Mouse (Mus musculus): ENCODE results near the gene Tbccd1. TPM values are rescaled to one million over a fixed set of nuclear protein-coding genes. Genes with fewer than 3 reads are reported as not detected.
A peak's percentile ranks its signal among the peaks of the same experiment; 100 is the strongest.

Tbccd1 gene
- 13.9 and 16.2 TPM in 2 replicates for polyA plus RNA-seq (2012; rRNA removed)

DNA sequence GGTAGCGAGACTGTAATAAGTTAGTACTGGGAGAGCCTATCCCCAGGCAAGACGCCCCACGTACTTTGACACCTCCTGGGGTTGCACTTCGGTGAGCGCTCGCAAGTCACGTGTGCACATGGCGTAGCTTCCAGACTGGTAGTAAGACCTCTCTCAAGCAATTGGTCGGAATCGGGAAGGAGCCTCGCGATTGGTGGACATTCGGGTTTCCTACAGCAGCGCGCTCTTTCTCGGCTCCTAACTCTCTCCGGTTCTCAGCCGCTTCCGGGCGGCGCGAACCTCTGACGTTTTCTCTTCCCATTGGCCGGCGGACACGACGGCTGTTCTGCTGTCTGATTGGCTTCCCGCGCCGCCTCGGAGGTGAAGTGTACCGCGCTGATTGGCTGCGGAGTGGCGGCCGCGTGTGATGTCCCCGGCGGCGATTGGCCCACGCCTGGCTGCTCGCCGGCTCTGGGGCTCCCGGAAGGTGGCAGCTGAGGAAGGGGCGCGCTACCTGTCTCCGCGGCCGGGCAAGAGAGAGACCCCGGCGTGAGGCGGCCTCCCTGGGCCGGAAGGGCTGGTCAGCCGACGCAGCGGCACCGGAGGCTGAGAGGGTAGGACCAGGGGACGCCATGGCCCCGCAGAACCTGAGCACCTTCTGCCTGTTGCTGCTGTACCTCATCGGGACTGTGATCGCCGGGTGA is at the start of gene Tbccd1, which contains the start of gene Dnajb11:
Gene Tbccd1 (minus strand): TSS at position 239 of the 683 bp plus-strand sequence.
Gene Dnajb11 (plus strand): TSS at position 415 of the 683 bp plus-strand sequence.
- WGBS = under 1% methylated on average over 62 of the region's 62 CpGs
- DNase-seq (ENCODE audit: low read depth, low spot score) = peak; percentile 100

DNA sequence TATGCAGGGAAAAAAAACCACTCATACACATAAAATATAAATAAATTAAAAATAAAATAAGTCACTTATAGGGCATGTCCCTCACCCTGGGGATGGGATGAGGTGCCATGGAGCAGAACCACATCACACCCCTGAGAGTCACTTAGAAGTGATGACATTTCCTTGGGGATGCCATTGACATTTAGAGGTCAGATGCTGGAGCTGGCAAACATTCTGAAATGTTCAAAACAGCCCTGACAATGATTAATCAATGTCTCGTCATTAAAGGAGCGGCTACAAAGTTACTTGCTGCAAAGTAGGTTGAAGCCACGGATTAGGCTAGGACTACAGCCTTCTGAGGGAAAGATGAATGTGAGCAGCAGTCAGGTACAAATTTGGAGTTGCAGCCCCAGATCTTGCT is 43.9 kb upstream of the Tbccd1 start:
- DNase-seq (ENCODE audit: low read depth, low spot score) = no peak
- 70% methylated on average over 3 of the region's 3 CpGs for WGBS

DNA sequence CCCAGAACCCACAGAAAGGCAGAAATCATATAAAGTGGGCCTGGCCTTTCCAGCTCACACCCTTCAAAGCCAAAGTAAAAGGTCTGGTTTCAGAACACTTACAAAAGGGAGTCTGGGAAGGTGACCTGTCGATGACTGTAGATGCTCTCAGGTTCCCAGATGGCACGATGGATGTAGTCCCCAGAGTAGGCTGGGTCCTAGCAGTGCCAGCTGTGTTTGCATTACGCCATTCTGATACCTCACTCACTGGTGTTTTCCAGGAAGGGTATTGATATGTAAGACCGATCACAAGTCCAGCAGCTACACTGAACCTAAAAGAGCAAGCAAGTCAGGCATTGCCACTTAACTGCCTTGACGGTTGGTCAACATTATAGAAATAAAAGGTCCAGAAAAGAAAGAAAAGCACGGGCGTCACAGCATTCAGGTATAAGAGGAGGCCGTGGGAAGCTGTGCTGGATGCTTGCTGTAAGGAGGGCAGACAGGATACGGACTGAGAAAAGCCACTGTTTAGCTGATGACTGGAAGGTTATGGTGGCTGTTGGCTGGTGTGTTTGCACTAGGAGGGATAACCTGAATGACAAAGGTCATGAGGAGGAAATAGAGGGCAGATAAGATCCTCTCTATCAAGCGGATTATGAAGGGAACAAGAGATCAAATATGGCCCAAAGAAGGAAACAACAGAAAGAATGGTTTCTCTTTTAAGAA is 42.5 kb upstream of the Tbccd1 start:
- WGBS = 65% methylated on average over 10 of the region's 10 CpGs
- DNase-seq (ENCODE audit: low read depth, low spot score) = no peak

DNA sequence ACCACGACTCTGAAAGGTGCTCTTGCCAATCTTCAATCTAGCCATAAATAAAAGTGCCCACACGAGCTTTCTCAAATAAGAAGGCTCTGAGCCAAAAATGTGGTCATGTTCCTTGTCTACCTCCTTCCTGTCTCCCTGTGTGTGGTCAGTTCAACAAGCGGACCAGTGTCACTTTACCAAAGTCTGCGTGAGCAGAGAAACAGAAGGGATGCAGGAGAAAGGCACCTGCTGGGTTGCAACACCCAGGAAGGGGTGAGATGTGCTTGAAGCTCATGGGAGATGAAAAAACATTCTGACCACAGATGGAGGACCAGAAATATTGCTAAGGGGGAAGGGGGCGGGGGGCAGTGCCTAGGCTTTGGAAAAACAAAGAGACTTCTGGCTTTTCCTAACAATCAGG is 41.9 kb upstream of the Tbccd1 start:
- WGBS = 42% methylated on average over 5 of the region's 5 CpGs
- no peak for DNase-seq (ENCODE audit: low read depth, low spot score)

DNA sequence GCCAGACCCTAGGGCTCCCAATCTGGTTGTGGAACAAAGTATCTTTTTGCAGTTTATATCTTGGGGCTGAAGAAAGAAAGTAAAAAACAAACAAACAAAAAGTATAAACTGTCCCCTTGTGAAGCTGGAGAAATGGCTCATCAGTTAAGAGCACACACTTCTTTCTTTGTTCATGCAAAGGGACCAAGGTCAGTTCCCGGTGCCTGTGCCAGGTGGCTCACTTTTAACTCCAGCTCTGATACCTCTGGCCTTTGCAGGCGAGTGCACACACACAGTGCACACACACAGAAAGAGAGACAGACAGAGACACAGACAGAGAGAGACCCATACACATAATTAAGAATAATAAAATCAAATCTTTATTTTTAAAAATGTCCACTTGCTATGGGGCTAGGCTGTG is 39.1 kb upstream of the Tbccd1 start:
- WGBS = 18% methylated on average over 2 of the region's 2 CpGs
- DNase-seq (ENCODE audit: low read depth, low spot score) = no peak

DNA sequence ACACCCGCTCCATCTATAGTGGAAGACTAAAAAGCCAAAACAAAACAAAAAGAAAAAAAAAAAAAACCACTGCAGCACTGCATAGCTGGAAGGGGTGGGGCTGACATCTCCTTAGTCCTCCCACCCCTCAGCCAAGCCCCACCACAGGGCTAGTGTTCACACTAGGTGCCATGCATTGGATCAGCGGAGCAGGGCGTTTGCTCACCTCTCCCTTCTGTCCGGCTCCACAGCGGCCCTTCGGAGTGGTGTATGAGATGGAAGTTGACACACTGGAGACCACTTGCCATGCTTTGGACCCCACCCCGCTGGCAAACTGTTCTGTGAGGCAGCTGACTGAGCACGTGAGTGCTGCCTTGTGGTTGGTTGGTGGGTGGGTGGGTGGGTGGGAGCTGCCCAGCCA is 36.6 kb upstream of the Tbccd1 start:
- 84% methylated on average over 8 of the region's 8 CpGs for WGBS
- no peak for DNase-seq (ENCODE audit: low read depth, low spot score)

DNA sequence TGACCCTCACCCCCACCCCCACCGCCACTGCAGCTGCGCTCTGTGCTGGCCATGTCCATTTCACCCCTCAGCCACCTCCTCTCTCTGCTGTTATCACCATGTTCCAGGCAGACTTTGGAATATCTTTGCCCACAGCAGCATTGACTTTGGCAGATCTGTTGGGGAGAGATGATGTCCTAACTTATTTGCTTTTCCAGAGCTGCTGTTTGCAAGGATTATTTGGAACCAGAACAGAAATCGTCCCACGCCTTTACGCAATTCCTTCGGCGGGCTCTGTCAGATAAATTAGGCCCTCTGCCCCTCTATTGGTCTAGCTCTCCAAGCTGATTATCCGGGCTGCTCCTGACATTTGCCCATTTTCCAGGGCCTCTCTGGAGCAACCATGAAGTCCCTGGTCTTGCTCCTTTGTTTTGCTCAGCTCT is 34.3 kb upstream of the Tbccd1 start:
- 87% methylated on average over 8 of the region's 8 CpGs for whole genome bisulfite sequencing
- no peak for DNase-seq (ENCODE audit: low read depth, low spot score)

DNA sequence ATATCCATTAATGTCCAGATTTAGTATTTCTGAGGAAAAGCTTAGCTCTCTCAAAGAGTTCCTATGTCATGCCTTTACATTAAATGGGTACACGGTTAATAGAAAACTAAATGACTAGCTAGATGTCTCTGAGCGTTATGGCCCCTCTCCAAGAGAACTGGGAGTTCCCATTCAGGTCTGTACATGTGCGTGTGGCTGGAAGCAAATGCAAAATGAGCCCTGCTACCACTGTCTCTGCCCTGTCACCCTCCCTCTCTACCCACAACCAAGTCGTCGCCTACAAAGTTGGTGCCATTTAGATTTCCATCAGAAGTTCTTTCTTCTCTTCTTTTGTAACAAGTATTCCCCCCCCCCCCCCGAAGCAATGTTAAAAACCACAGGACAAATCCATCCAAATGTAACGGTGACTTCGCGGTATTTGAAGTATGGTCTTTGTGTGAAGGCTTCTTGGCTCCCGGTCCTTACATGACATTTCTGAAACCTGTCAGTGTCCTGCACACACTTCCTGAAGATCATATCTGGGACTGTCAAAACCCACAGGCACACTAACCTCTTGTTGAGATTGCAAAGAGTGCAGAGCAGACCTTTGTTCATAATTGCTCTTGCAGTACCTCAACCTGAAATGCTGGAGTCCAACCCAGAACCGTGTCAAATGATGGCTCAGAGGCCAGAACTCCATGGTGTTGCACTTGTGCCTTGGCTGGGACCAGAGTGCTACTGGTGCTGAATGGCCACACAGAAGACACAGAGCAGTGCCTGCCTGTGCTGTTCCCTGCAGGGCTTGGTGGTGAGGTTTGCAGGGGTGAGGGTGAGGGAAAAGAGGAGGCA is 33.4 kb upstream of the Tbccd1 start, which contains the start of gene Ahsg:
Gene Ahsg (plus strand): TSS at position 595 of the 828 bp plus-strand sequence.
- no peak for DNase-seq (ENCODE audit: low read depth, low spot score)
- 79% methylated on average over 11 of the region's 11 CpGs for WGBS

DNA sequence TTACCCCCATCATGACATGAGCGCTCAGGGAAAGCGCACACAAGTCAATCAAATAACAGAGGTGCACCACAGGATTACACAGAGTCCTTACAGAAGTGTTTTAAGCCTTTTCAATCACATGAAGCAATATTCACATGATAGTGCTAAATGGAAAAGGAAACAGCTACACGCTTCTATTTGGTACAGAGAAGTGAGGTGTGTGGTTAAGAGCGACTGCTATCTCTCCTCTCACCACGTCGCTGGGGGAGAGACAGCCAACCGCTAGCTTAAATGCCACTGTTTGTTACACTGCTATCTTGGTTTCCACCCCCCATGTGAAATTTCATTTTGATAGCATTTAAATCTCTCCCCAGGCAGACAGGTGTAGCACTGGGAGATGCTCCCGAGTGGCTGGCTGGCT is 32.2 kb upstream of the Tbccd1 start:
- WGBS = 79% methylated on average over 8 of the region's 8 CpGs
- no peak for DNase-seq (ENCODE audit: low read depth, low spot score)

DNA sequence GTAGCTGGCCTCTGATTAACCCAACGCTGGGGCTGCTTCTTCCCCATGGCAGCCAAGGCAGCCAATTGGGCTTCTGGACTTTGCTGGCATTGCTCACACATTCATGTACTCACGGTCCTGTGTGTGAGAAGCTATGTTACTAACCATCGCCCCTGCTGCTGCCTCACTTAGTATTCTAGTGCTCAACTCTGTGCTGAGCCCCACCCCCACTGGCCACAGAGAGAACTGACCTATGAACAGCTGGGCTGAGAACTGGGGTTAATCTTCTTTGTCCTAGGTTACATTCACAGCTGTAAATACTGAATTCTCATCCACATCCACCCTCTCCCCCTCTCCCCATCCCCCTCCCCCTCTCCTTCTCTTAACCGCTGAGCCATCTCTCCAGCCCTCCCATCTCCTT is 31.4 kb upstream of the Tbccd1 start:
- no peak for DNase-seq (ENCODE audit: low read depth, low spot score)
- WGBS = 86% methylated on average over 4 of the region's 4 CpGs

DNA sequence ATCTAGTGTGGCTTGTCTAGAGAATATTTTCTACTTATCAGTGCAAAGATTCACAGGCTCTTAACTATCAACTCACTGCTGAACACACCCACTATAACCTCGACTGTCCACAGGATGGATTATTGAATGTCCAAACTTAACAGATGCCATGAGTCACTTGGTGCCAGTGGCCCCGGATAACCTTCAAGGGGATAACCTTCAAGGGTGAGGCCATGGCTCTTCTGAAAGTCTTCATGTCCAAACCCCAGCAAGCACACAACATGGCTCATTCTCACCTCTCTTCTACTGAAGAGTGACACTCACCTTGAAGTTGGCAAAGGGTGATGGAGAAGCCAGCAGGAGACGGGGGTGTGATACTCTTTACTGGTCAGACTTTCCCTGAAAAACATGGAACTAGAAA is 29.3 kb upstream of the Tbccd1 start:
- 53% methylated on average over 3 of the region's 3 CpGs for WGBS
- no peak for DNase-seq (ENCODE audit: low read depth, low spot score)

DNA sequence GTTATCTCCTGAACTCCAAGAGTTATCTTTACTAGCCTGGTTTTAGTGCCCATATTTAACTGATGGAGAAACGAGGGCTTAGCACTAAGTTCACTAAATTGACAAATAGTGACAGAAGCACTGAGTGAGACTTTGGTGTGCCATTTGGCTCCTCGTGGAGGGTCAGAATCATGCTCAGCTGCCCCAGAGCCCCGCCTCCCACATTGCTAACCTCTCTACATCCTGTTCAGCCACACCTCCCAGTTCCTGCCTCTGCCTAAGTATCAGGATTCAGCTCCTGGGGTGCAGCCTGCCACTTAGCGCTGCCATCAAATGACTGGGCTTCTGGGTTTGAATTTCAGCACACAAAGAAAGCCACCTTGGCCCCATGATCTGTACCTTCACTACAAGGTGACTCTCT is 27.9 kb upstream of the Tbccd1 start:
- no peak for DNase-seq (ENCODE audit: low read depth, low spot score)
- WGBS = 11% methylated on average over 4 of the region's 4 CpGs

DNA sequence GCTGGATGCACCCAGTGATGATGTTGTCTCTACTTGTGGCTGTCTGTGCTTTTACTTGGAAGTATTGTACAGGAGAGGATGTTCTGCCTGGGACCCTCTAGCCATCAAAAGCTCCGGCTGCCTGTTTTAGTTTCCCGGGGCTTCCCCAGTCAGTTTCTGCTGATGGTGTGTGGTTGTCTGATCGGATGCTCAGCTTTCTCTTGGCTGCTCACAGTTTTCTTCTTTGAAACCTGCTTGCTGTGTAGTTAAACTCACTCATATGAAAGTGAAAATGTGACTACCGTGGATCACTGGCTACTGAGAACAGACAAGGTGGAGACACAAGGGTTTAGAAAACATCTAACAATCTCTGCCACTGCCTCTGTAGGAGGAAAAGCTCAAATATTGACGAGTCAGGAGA is 26.0 kb upstream of the Tbccd1 start:
- WGBS = 72% methylated on average over 5 of the region's 5 CpGs
- no peak for DNase-seq (ENCODE audit: low read depth, low spot score)

DNA sequence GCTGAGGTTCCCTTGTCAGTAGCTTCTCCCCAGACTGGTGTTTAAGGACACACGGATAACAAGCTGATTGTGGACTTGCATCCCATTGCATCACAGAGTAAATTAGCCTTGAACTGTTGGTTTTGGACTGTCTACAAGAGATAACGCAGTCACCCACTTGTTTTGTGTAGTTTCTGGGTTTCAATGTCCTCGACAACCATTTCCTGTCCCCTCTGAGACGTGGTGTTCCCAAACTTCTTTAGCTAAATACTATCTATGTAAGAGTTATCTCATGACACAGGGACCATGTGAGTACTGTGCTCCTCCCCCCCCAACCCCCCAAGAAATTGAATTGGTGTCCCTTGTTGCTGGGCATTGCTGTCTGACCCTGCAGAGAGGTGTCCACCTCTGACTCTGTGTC is 24.0 kb upstream of the Tbccd1 start:
- no peak for DNase-seq (ENCODE audit: low read depth, low spot score)
- 27% methylated on average over 4 of the region's 4 CpGs for WGBS

DNA sequence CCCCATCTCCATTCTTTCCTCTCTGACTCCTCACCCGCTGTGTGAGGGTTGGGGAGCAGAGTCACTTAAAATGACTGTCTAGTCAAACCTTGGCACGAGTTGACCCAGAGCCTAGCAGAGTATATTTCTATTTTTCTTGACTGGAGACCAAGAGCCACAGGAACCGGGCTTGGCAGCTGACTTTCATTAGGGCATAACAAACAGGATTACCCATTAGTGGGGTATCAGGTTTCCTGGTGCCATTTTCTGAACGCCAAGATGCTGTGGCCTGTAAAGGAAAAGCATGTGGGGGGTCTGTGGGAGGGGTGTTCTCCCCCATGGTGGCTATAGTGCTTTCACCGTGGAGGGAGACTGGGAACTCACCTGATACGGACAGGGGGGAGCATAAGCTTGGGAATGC is 23.4 kb upstream of the Tbccd1 start:
- DNase-seq (ENCODE audit: low read depth, low spot score) = no peak
- 40% methylated on average over 6 of the region's 6 CpGs for WGBS

DNA sequence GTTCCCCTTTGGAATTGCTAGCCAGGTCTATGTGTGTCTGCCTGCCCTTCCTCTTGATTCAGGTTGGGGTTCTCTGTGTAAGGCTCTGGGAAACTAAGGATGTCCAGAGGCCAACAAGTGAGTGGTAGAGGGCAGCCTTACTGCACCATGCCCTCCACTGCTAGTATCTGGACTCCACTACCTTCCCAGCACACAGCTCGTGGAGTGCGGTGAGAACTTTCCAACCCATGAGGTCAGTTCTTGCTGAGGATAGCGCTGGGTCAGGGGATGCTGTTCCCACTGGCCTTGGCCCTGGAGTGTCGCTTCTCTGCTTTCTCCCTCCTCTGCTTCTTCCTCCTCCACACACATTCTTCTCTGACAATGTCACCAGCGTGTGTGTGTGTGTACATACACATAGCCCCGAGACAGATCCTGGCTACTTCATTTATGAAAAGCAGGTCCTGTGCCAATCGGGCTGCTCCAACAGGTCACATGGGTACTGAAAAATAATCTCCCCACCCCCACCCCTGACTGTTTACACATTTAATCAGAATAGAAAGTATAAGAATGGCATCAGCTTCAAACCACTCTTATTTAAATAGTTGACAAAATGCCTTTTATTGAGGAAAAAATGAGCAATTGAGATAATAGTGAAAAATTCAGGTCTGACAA is 22.6 kb upstream of the Tbccd1 start:
- WGBS = 62% methylated on average over 7 of the region's 7 CpGs

DNA sequence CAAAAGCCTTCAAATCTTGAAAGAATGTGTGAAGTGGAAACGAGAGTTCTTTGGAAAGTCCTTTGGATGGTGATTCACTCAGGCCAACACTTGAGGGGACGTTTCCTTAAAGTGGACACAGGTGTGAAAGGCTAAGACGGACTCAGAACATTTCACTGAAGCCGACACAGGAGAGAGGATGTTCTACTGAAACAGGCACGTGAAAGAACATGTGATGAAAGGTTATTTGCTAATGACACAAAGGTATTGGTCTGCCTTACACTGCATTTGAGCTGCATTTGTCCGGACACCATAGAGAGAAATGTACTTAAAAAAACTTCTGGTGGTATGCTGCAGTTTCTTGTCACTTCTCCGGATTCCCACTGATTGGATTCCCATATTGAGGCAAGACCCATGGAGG is 21.2 kb upstream of the Tbccd1 start:
- 83% methylated on average over 7 of the region's 7 CpGs for WGBS
- no peak for DNase-seq (ENCODE audit: low read depth, low spot score)

More for the DNA sequence above, 22.6 kb upstream of the Tbccd1 start:
- no peak for DNase-seq (ENCODE audit: low read depth, low spot score)

DNA sequence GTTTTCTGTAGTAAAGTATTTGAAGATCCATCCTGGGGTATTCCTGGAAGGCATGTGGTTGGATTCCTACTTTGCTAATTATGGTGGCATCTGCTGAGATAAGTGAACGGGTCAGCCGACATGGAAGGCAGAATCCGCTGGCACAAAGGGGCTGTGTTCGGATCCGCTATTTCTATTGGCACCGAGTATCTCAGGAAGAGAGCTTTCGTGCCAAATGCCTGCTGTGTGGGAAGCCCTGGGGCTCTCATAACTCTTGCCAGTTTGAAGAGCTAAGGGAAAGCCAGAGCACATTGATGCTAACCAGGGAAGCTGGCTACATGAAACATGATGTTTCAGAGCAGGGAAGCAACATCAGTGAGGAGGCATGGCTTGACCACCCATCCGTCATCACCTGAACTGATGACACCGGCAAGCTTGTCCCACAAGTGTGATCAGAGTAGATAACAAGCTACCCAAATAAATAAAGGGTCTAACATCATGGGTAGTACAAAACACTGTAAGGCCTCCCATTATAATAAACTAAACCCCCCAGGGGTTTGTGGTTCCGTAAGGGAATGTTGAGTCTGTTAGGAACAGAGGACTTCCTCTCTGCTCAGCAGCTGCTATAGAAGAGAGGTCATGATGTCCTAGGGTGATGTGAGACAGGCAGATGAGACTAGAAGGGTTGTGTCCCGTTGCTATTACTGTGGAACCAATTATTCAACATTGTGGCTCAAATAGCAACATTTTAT is 20.4 kb upstream of the Tbccd1 start:
- WGBS = 57% methylated on average over 11 of the region's 11 CpGs
- no peak for DNase-seq (ENCODE audit: low read depth, low spot score)

All from large intestine, adult 2 months (tissue).